Mouse (Mus musculus): ENCODE measurements at regions not wholly inside any gene's neighbourhood (a gene's known extent, or its start where the extent isn't known, plus 50 kb on each side); places are given as distances from the start of the nearest gene placed in this dataset.

DNA sequence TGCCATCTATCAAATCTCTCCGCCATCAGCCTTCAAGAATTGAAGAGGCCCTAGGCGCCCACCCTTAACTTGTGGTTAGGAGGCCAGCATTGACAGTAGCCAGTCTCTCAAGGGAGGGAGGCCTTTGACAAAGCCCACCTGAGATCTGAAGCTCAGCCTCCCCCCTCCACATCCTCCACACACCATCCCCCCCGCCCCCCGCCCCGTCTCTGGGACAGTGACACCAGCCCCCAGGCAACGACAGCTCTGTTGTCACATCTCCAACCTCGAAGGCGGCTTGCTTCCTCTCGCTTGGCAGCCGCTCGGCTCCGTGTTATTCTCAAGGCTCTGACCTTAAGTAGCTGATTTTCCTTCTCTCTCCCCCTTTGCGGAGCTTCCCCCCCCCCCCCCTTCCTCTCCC is 55.3 kb upstream of the Sdk2 start:
- no peak for ATAC-seq (replicated peaks in 1 of 2; ENCODE audit: insufficient read depth in 1 of 2, low FRiP score in 2 of 2, low TSS enrichment in 1 of 2, low read depth in 1 of 2, poor library complexity in 2 of 2, severe bottlenecking in 2 of 2)

DNA sequence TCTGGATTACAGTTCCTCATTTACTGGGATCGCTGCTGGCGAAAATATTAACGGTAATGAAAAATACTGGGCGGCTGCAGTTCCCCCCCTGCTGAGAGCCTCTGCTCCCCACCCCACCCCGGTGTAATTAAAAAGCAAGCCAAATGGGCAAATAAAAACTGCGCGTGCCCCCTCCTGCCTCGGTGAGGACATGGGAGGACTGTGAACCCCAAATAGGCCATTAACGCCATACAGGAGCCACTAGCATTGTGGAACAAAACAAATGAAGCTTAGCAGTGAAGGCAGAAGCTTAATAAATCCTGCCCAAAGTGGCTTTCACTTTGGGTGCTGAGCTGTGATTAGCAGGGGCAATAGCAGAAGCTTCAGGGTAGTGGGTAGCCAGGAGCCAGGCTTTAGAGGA is 52.3 kb upstream of the Sdk2 start:
- no peak for ATAC-seq (replicated peaks in 1 of 2; ENCODE audit: insufficient read depth in 1 of 2, low FRiP score in 2 of 2, low TSS enrichment in 1 of 2, low read depth in 1 of 2, poor library complexity in 2 of 2, severe bottlenecking in 2 of 2)
